Mouse (Mus musculus): ENCODE data around the gene Coil.

GRCm38 (mm10) chr11:89001569-89001968 is 31.5 kb downstream of the Coil start:
- TF ChIP-seq CTCF (IDR thresholded peaks at IDR 0.05; ENCODE audit: borderline replicate concordance, extremely low read depth, insufficient read depth, insufficient read length) (no peak), POLR2A (IDR thresholded peaks at IDR 0.05; ENCODE audit: borderline replicate concordance, extremely low read depth, insufficient read depth, insufficient read length, poor library complexity, severe bottlenecking) (no peak)

Measured in brain, embryonic 14.5 days (tissue).